Mouse (Mus musculus) liver, embryonic 14.5 days (tissue): ENCODE results near the gene Exoc3l4. TPM values are rescaled to one million over a fixed set of nuclear protein-coding genes. Genes with fewer than 3 reads are reported as not detected.

Experiments
- ATAC-seq: fragments of 200-750 bp; cut with Nextera tagmentation; 2 replicates; pipeline ENCODE4 v1.8.0; 2017; ENCODE audit warnings: moderate number of reproducible peaks, mild to moderate bottlenecking, moderate library complexity; ENCODE audit not compliant: insufficient read depth
- DNase-seq, 3 experiments: peaks; one replicate each; pipeline ENCODE4 v3.0.0-alpha.2; 2012 to 2013; ENCODE audit warnings: low read depth in 3 of 3, low spot score in 3 of 3
- H3K27ac ChIP-seq: fragments of 300-500 bp; sonication (generic); 2 replicates; pipeline ENCODE4 v1.5.1; 2014; ENCODE audit warnings: moderate library complexity, mild to moderate bottlenecking, control low read depth, inconsistent platforms
- H3K27me3 ChIP-seq: fragments of 300-500 bp; sonication (generic); 2 replicates; pipeline ENCODE4 v1.6.1; 2014; ENCODE audit warnings: mild to moderate bottlenecking, low read length, moderate library complexity; ENCODE audit not compliant: control insufficient read depth, insufficient read depth
- H3K36me3 ChIP-seq: fragments of 300-500 bp; sonication (generic); replicated peaks from 2 replicates; pipeline ENCODE4 v1.6.1; 2014; ENCODE audit warnings: low read depth; ENCODE audit not compliant: control insufficient read depth, insufficient read depth
- H3K4me1 ChIP-seq, 2 experiments: fragments of 200-500 bp in 1 of 2; fragments of 300-500 bp in 1 of 2; sonication (generic) in 1 of 2; replicated peaks; 2 replicates each; pipeline ENCODE4 v1.6.1; 2012 to 2014; ENCODE audit warnings: antibody characterized with exemption in 1 of 2, inconsistent platforms in 1 of 2, low read length in 1 of 2; ENCODE audit not compliant: control insufficient read depth in 2 of 2, insufficient read depth in 2 of 2
- H3K4me2 ChIP-seq: fragments of 300-500 bp; sonication (generic); 2 replicates; pipeline ENCODE4 v1.6.1; 2014; ENCODE audit warnings: low read depth, mild to moderate bottlenecking, control low read depth, moderate library complexity
- H3K4me3 ChIP-seq, 2 experiments: fragments of 200-500 bp in 1 of 2; fragments of 300-500 bp in 1 of 2; sonication (generic) in 1 of 2; 2 replicates each; pipeline ENCODE4 v1.5.1; 2012 to 2014; ENCODE audit warnings: low read depth in 2 of 2, low read length in 2 of 2, mild to moderate bottlenecking in 2 of 2, control low read depth in 1 of 2, inconsistent platforms in 1 of 2, moderate library complexity in 1 of 2; ENCODE audit not compliant: insufficient read depth in 1 of 2
- H3K9ac ChIP-seq: fragments of 300-500 bp; sonication (generic); replicated peaks from 2 replicates; pipeline ENCODE4 v1.6.1; 2014; ENCODE audit warnings: mild to moderate bottlenecking, control low read depth, moderate library complexity
- H3K9me3 ChIP-seq: fragments of 300-500 bp; sonication (generic); 2 replicates; pipeline ENCODE4 v1.6.1; 2016; ENCODE audit warnings: low read length, mixed read lengths; ENCODE audit not compliant: control insufficient read depth
- CTCF ChIP-seq: IDR thresholded peaks from 2 replicates; pipeline ENCODE4 v1.5.1; 2016; ENCODE audit warnings: antibody characterized with exemption, low read depth, control low read depth
- EP300 ChIP-seq: IDR thresholded peaks from 2 replicates; pipeline ENCODE4 v1.6.1; 2016; ENCODE audit warnings: antibody characterized with exemption, low read depth
- WGBS: fragments of 180-500 bp; shearing (Covaris S2); extraction: QIAGEN DNeasy Blood & Tissue Kit; methylation state at CpG from one replicate; pipeline ENCODE4 v1.1.7; 2014; ENCODE audit not compliant: insufficient replicate concordance; 5-methylcytosine and 5-hydroxymethylcytosine counted together
- polyA plus RNA-seq, 2 experiments: library from polyadenylated mRNA; depleted of rRNA in 1 of 2; stranded (reverse) in 1 of 2; unstranded in 1 of 2; fragments of >200 nt; fragmentation: Nextera tagmentation in 1 of 2; extraction: Ambion mirVana in 1 of 2; gene quantifications; 2 replicates each; pipeline versions ENCODE4 v1.2.1 to v1.2.3; 2012 to 2014

The Exoc3l4 gene
- polyA plus RNA-seq, 2 experiments = 15.8 to 18.1 TPM

DNA sequence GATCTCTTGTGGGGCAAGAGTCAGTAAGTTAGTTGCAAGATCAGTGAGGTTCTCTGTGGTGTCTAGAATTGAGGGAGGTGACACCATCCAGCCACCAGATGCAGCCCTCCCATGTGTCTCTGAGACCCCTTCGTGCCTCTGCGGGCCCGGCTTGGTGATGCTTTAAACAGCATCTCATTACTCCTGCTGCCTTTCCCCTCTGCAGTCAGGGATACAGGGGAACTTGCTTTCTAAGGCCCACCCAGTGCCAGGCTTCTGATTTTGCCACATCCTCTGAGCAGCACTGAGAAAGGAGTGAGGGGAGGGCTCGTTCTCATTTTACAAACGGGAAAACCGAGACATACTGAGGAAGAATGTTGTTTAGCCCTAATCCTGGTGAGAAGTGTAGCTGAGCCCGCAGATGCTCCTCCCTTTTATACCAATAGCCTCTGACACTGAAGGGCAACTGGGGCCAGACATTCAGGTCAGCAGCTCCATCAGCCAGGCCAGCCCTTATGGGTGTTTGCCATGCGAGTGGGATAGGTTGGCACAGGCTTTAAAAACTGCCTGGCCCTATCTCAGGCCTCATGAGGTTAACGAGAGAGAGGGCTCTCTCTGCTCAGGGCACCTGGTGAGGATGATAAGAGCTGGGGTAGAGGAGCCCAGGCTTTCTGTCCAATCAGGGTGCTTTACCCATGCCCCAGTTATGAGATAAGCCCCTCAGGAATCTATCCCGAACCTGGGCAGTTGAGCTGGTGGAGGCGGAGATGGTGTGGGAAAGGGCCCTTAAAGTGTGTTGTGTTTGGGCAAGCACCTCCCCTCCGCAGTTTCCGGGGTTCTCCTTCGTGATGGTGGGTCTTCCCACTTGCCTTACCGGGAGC, 26.4 kb downstream of the Exoc3l4 start:
- Histone ChIP-seq H3K4me3 (peak overlapping the region; percentile 73 to 92), H3K36me3 (peaks cover 36% of the 10 kb centered on the region), H3K9ac (peak overlapping the region; percentile 87), H3K27me3 (no peaks in the 10 kb centered on the region), H3K4me1 (peaks cover 33 to 52% of the 10 kb centered on the region in 2 experiments), H3K27ac (peak overlapping the region; percentile 96), H3K9me3 (no peaks in the 10 kb centered on the region), H3K4me2 (peak overlapping the region; percentile 65)
- DNase-seq = peak; percentile 97 to 98 (median 97)
- ATAC-seq = peak; percentile 90
- TF ChIP-seq EP300 (peak; percentile 98), CTCF (no peak)
- WGBS = 6% methylated on average over 15 of the region's 15 CpGs

DNA sequence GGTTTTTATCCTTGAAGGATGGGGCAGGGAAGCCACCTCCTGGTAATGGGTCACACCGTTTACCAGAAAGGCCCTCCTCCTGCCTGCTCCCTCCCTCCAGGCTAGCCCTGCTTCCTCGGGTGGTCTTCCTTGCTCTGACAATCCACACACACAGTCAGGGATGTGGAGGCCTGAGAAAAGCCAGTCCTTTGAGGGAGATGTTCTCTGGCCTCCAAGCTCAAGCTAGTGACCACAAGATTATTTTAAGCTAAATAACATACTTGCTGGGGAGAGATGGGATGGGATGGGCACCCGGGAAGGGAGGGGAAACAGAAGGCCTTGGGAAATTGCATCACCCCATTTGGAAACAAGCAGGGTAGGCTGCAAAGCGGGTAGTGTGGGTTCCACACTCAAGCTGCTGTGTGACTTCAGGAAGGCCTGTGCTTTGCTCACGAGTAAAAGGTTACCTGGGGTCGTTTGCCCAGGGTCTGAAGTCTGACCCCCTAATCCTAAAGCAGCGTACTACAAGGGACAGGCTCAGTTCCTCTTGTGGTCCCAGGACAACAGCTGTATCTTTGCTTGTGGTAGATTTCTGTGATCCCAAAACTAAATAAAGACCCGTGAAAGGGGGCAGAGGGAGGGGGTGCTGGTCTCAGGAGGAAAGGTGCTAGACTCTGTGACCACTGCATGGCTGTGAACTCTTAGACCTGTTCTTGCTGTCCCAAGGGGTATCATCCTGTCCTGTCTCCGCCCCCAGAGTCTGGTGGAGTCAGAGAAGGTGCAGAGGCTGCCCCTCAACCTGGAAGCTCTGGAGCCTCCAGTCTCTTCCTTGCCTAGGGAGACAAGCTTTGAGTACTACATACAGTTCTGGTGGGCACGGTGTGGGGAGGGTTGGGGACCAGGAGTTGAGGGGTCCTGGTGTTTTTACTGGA, 27.4 kb downstream of the Exoc3l4 start:
- H3K9me3 ChIP-seq = no peaks in the 10 kb centered on the region
- H3K4me2 ChIP-seq = peak overlapping the region; percentile 65
- H3K27ac ChIP-seq = peak overlapping the region; percentile 96
- peak overlapping the region; percentile 73 to 92 for H3K4me3 ChIP-seq
- 17% methylated on average over 10 of the region's 10 CpGs for WGBS
- H3K4me1 ChIP-seq = peaks cover 27 to 43% of the 10 kb centered on the region in 2 experiments
- TF ChIP-seq CTCF (no peak), EP300 (no peak)
- peaks cover 46% of the 10 kb centered on the region for H3K36me3 ChIP-seq
- no peak for ATAC-seq
- no peak for DNase-seq
- H3K27me3 ChIP-seq = no peaks in the 10 kb centered on the region
- H3K9ac ChIP-seq = peak overlapping the region; percentile 70

DNA sequence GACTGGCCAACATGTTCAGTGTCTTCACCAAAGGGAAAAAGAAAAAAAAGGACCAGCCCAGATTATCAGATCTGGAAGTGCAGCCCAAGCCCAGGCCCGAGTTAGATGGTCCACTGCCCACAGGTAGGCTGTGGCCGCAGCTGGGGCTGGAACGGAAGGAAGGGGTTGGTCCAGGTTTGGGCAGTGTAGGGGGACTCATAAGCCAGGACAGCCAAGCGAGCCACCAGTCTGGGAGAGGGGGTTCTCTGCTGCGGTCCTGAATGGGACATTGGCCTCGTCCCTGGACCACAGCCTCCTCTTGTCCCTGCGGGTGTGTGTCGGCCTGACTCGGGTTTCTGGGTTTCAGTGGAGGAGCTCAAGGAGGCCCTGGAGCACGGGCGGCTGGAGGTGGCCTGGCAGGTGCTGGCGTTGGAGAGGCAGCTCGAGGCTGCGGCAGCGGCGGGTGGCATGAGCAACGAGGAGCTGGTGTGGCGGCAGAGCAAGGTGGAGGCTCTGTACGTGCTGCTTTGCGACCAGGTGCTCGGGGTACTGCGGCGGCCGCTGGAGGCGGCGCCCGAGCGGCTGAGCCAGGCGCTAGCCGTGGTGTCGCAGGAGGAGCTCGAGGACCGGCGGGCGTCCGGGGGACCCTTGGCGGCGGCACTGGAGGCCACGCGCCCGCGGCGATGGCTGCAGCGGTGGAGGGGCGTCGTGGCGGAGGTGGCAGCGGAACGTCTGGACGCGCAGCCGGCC, 28.5 kb downstream of the Exoc3l4 start:
- no peak for TF ChIP-seq CTCF
- TF ChIP-seq EP300 = no peak
- H3K36me3 ChIP-seq = peaks cover 57% of the 10 kb centered on the region
- WGBS = 28% methylated on average over 52 of the region's 52 CpGs
- DNase-seq = no peak
- ATAC-seq = no peak
- no peaks in the 10 kb centered on the region for H3K9me3 ChIP-seq
- no peak overlapping the region for H3K27ac ChIP-seq
- peak overlapping the region; percentile 73 to 92 for H3K4me3 ChIP-seq
- no peaks in the 10 kb centered on the region for H3K27me3 ChIP-seq
- H3K4me1 ChIP-seq = peaks cover 20 to 35% of the 10 kb centered on the region in 2 experiments
- H3K9ac ChIP-seq = peak overlapping the region; percentile 70
- peak overlapping the region; percentile 65 for H3K4me2 ChIP-seq

DNA sequence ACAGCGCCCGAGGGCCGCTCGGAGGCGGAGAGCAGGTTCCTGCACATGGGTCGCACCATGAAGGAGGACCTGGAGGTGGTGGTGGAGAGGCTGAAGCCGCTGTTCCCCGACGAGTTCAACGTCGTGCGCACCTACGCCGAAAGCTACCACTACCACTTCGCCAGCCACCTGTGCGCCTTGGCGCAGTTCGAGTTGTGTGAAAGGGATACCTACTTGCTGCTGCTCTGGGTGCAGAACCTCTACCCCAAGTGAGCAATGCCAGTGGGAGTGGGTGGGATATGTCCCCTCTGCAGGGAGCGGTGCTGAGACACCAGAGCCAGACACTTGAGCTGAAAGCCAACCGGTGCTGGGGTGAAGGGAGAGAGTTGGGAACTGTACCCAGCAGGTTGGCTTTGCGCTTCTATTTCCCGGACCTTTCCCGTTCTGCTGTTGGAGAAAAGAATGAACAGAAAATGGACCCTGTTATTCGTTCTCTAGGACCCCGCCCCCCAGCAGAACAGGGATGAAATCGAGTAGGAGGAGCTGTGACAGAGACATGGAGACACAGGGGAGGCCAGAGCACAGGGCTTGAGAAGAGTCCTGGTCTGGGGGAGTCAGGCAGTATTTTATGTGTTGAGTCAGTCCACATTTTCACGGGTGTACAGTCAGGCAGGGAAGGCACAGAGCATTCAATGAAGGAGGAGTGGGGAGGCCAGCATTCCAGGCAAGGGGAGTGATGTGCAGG, 29.2 kb downstream of the Exoc3l4 start:
- Histone ChIP-seq H3K27ac (no peak overlapping the region), H3K36me3 (peaks cover 64% of the 10 kb centered on the region), H3K4me2 (peak overlapping the region; percentile 65), H3K4me1 (peaks cover 20 to 35% of the 10 kb centered on the region in 2 experiments), H3K4me3 (peak overlapping the region; percentile 73 to 92), H3K27me3 (no peaks in the 10 kb centered on the region), H3K9ac (peak overlapping the region; percentile 70), H3K9me3 (no peaks in the 10 kb centered on the region)
- WGBS = 61% methylated on average over 27 of the region's 27 CpGs
- TF ChIP-seq CTCF (no peak), EP300 (no peak)
- DNase-seq (no peak), ATAC-seq (no peak)
